Mouse (Mus musculus) Patski (cell line): Measurements from ENCODE around the gene Lct. TPM values are rescaled to one million over a fixed set of nuclear protein-coding genes. Genes with fewer than 3 reads are reported as not detected.
A peak's percentile ranks its signal among the peaks of the same experiment; 100 is the strongest.
"Not testable (repeated sequence)": the region's sequence is repeated elsewhere in the genome, so short reads cannot be mapped to it uniquely, and the experiment has no call there.

Experiments used
- ATAC-seq: fragments of 100-300 bp; one replicate; pipeline ENCODE4 v1.8.0; 2021
- CTCF ChIA-PET: fragments of 350-600 bp; sonication (Branson Sonifier 250); formaldehyde crosslinking; loops from one replicate; lab custom pipeline; 2022; ENCODE audit warnings: inconsistent platforms; lab: Charles Lee
- POLR2A ChIA-PET: fragments of 350-600 bp; sonication (Branson Sonifier 250); formaldehyde crosslinking; loops from one replicate; lab custom pipeline; 2022; ENCODE audit warnings: antibody characterized with exemption, inconsistent platforms; lab: Charles Lee
- DNase-seq: peaks from one replicate; pipeline ENCODE4 v3.0.0-alpha.2; 2011; ENCODE audit warnings: low read depth, low spot score
- H3K27me3 ChIP-seq: fragments of 371-371 bp; one replicate; pipeline ENCODE4 v1.5.1; 2021
- CTCF ChIP-seq: fragments of 100-300 bp; IDR thresholded peaks from one replicate; pipeline ENCODE4 v1.5.1; 2021
- in situ Hi-C: fragments of 300-500 bp; cut with MboI; formaldehyde crosslinking; loops from 3 replicates; pipeline ENCODE4 v1.11.1; 2018; ENCODE audit warnings: low pct_unique_long_range_greater_than_20kb, mixed read lengths
- polyA plus RNA-seq: library from polyadenylated mRNA; unstranded; gene quantifications from one replicate; pipeline ENCODE4 v1.2.3, GENCODE M21; 2021

Lct gene
- polyA plus RNA-seq, 1 experiment from 2014 or later = 0.04 TPM

DNA sequence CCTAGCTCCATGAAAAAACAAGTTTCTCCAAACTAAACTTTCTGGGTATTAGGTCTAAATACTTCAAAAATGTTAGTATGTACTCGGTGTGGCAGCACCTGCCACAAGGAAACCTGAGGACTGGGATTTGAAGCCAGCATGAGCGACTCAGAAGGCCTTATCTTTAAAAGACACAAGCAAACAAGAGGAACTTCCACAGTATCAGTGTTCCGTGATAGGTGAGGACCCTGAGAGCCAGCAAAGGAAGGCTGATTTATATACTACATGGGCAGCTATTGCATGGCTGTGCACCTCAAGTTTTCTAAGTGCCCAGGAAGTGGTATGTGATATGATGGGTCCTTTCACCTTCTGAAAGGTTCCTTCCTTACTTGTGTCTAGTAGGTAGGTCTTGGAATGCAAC, 25.0 kb upstream of the Lct start:
- no peak for ATAC-seq
- TF ChIP-seq CTCF = no peak
- CTCF ChIA-PET = no interaction called here
- in situ Hi-C loops = no loop called here
- H3K27me3 ChIP-seq = no peaks in the 10 kb centered on the region
- no peak for DNase-seq
- POLR2A ChIA-PET = no interaction called here

- no peaks in the 10 kb centered on the region for H3K27me3 ChIP-seq
- ATAC-seq = no peak
- in situ Hi-C loops = loop anchor here (25.0 kb wide), 1 partner anchor 832 kb away; no protein-coding TSS in a partner anchor
- no peak for TF ChIP-seq CTCF
- POLR2A ChIA-PET = interaction anchor here (1.2 kb wide), 1 partner anchor 9 kb away, joined by 3 read pairs; no protein-coding TSS in a partner anchor
- CTCF ChIA-PET = interaction anchor here (0.8 to 3.0 kb wide), 4 partner anchors 9 to 18 kb away, joined by 3 to 12 read pairs (median 4); no protein-coding TSS in a partner anchor
- no peak for DNase-seq
Observed at GRCm38 (mm10) chr1:128344232-128344631, 16.1 kb upstream of the Lct start.

DNA sequence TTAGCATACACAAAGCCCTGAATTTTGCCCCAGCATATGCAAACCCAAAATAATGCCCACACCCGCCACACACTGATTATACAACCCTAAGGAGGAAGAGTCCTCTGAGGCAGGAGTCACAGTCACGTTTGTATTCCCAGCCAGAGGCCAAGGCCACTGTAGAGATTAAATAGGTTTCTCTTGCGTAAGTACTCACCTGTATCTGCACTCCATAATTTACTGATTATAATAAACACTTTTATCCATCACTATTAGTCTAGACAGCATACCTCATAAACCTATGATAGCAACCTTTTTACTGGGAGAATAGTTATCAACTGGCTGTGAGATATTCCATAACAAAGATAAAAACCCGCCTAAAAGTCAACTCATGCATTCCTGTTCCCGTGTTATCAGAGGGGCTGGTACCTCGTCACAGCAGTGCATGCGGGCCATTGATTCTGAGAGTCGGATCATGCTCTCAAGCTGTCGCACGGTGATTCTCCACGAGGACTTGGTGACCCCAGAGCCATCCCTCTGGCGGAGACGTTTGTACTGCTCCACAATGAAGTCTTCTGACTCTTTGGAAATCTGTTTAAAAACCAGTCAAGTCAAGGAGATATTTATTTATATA, 9.7 kb upstream of the Lct start:
- no peak for TF ChIP-seq CTCF
- CTCF ChIA-PET = interaction anchor here (2.1 kb wide), 1 partner anchor 9 kb away, joined by 5 read pairs; no protein-coding TSS in a partner anchor
- no peaks in the 10 kb centered on the region for H3K27me3 ChIP-seq
- POLR2A ChIA-PET = no interaction called here
- in situ Hi-C loops = loop anchor here (25.0 kb wide), 1 partner anchor 826 kb away; no protein-coding TSS in a partner anchor
- DNase-seq (no peak), ATAC-seq (no peak)

DNA sequence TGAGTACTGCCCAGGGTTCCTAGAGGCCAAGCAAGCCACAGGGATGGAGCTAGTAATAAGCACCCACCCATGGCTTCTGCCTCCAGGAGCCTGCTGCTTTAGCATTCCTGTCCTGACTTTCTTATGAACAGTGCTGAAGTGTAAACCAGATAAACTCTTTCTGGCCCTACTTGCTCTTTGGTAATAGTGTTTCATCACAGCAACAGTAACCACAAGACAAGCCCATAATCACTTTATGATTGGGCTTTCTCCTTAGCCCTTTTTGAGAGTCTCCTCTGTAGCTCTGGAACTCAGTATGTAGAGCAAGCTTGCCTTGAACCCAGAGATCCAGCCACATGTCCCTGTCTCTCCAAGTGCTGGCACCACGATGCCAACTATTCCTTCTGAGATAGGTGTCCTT, 2.2 kb upstream of the Lct start:
- in situ Hi-C loops = loop anchor here (25.0 kb wide), 1 partner anchor 818 kb away; no protein-coding TSS in a partner anchor
- DNase-seq (no peak), ATAC-seq (peak; percentile 12)
- no peak for TF ChIP-seq CTCF
- H3K27me3 ChIP-seq = no peaks in the 10 kb centered on the region
- ChIA-PET POLR2A (no interaction called here), CTCF (no interaction called here)

GRCm38 (mm10) chr1:128327165-128327564, 953 bp downstream of the Lct start:
- TF ChIP-seq CTCF = no peak
- in situ Hi-C loops = loop anchor here (25.0 kb wide), 1 partner anchor 815 kb away; no protein-coding TSS in a partner anchor
- DNase-seq (no peak), ATAC-seq (no peak)
- POLR2A ChIA-PET = no interaction called here
- no peaks in the 10 kb centered on the region for H3K27me3 ChIP-seq
- CTCF ChIA-PET = no interaction called here

GRCm38 (mm10) chr1:128324776-128325175, 3.3 kb downstream of the Lct start:
- CTCF ChIA-PET = no interaction called here
- no peak for ATAC-seq
- no peak for DNase-seq

DNA sequence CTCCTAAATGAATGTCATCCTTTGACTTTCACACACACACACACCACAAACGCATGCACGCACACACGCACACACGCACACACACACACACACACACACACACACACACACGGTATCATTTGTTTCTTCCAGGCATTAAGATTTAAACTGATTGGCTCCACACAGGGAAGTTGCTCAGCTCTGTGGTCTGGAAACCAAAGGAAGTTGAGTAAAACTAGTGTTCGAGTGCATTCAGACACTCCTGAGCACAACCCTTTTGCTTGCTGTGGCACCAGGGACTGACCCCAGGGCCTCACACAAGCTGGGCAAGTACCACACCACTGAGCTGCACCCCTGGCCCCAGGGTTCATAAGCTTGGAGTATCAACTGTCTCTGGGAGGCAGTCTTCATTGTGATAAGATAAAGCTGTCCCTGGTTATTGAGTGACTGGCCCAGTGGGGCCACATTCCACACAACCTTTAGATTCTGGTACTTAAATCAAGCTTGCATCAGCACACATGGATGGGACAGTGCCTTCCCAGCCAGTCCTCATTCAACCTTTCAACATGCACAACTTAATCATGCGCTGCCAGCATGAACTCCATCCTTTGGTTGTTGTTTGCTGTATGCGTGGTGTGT, 5.0 kb downstream of the Lct start:
- no peak for TF ChIP-seq CTCF
- POLR2A ChIA-PET = interaction anchor here (0.6 to 0.7 kb wide), 3 partner anchors 41 to 901 kb away, joined by 3 to 7 read pairs (median 4); no protein-coding TSS in a partner anchor
- DNase-seq = no peak
- CTCF ChIA-PET = interaction anchor here (1.5 kb wide), 1 partner anchor 11 kb away, joined by 5 read pairs; no protein-coding TSS in a partner anchor
- in situ Hi-C loops = no loop called here
- no peak for ATAC-seq
- no peaks in the 10 kb centered on the region for H3K27me3 ChIP-seq

More at GRCm38 (mm10) chr1:128324776-128325175, 3.3 kb downstream of the Lct start:
- TF ChIP-seq CTCF = no peak
- in situ Hi-C loops = loop anchor here (25.0 kb wide), 1 partner anchor 812 kb away; no protein-coding TSS in a partner anchor
- POLR2A ChIA-PET = no interaction called here
- H3K27me3 ChIP-seq = no peaks in the 10 kb centered on the region

DNA sequence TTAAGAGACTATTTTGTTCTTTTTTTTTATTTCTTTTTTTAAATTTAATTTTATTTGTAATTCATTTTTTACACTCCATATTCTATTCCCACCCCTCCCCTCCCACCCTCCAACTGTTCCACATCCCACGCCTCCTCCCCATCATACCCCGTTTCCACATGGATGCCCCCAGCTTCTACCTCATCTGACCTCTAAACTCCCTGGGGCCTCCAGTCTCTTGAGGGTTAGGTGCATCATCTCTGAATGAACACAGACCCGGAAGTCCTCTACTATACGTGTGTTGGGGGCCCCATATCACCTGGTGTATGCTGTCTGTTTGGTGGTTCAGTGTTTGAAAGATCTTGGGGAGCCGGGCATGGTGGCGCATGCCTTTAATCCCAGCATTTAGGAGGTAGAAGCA, 8.9 kb downstream of the Lct start:
- in situ Hi-C loops, DNase-seq, H3K27me3 ChIP-seq, POLR2A ChIA-PET, ATAC-seq, CTCF ChIA-PET: not testable (repeated sequence)

DNA sequence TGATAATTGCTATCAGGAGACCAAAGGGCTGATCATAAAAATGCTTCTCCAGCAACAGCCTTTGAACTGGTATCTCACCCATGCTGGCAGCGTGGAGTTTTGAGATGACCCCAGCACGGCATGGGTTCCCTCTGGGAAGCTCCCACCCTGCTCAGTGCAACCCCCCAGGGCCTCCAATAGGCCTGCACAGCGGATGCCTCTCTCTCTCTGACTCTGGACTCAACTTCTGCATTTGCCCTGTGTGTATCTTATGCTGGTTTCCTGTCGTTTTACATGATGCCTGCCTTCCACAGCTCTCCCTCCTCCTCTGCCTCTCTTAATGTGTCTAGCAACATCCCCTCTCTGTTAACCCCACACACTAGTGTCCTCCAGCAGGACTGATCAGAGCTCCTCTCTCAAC, 13.5 kb downstream of the Lct start:
- no peak for TF ChIP-seq CTCF
- DNase-seq = no peak
- POLR2A ChIA-PET = interaction anchor here (0.7 kb wide), 1 partner anchor 57 kb away, joined by 3 read pairs; no protein-coding TSS in a partner anchor
- in situ Hi-C loops = no loop called here
- CTCF ChIA-PET = interaction anchor here (0.8 kb wide), 1 partner anchor 9 kb away, joined by 3 read pairs; no protein-coding TSS in a partner anchor
- no peaks in the 10 kb centered on the region for H3K27me3 ChIP-seq
- no peak for ATAC-seq

GRCm38 (mm10) chr1:128309043-128309442, 19.1 kb downstream of the Lct start:
- POLR2A ChIA-PET = no interaction called here
- in situ Hi-C loops = no loop called here
- no peak for TF ChIP-seq CTCF
- CTCF ChIA-PET = interaction anchor here (1.4 kb wide), 1 partner anchor 25 kb away, joined by 3 read pairs; no protein-coding TSS in a partner anchor
- DNase-seq (no peak), ATAC-seq (no peak)
- H3K27me3 ChIP-seq = no peaks in the 10 kb centered on the region

DNA sequence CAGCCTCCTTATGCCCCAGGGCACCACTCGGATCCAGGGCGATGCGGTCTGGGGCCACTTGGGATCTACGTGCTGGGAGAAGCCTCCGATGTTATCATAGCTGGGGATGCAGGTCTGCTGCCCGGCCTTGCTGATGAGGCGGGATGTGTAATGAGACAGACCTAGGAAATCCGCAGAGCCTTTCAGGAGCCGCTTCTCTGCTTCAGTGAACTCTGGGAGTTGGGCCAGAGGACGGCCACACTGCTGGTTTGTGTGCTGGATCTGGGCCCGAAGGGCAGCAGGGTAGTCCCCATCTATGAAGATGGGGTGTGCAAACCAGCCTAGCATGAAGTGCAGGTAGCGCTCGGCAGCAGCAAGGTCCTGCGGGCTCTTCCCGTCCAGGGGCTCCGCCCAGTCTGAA, 24.2 kb downstream of the Lct start:
- in situ Hi-C loops = no loop called here
- peak; percentile 67 for DNase-seq
- no peaks in the 10 kb centered on the region for H3K27me3 ChIP-seq
- peak; percentile 86 for ATAC-seq
- ChIA-PET POLR2A (no interaction called here), CTCF (no interaction called here)
- TF ChIP-seq CTCF = no peak
